Mouse (Mus musculus) heart, postnatal 0 days (tissue): Measurements from ENCODE around the gene Fbxw11. TPM values are rescaled to one million over a fixed set of nuclear protein-coding genes. Genes with fewer than 3 reads are reported as not detected.
A peak's percentile ranks its signal among the peaks of the same experiment; 100 is the strongest.

Source experiments
- ATAC-seq: fragments of 200-750 bp; cut with Nextera tagmentation; 2 replicates; pipeline ENCODE4 v1.8.0; 2017; ENCODE audit warnings: low read depth, moderate number of reproducible peaks, moderate library complexity; ENCODE audit not compliant: insufficient read depth
- DNase-seq: peaks from one replicate; pipeline ENCODE4 v3.0.0-alpha.2; 2016; ENCODE audit warnings: low spot score
- H3K27ac ChIP-seq: fragments of 300-500 bp; sonication (generic); 2 replicates; pipeline ENCODE4 v1.5.1; 2014; ENCODE audit warnings: low read depth, mild to moderate bottlenecking
- H3K27me3 ChIP-seq: fragments of 300-500 bp; sonication (generic); 2 replicates; pipeline ENCODE4 v1.6.1; 2014; ENCODE audit warnings: low read length, mixed read lengths; ENCODE audit not compliant: control insufficient read depth, insufficient read depth
- H3K36me3 ChIP-seq: fragments of 300-500 bp; sonication (generic); replicated peaks from 2 replicates; pipeline ENCODE4 v1.6.1; 2014; ENCODE audit warnings: low read length, mixed read lengths; ENCODE audit not compliant: control insufficient read depth, insufficient read depth
- H3K4me1 ChIP-seq: fragments of 300-500 bp; sonication (generic); 2 replicates; pipeline ENCODE4 v1.6.1; 2014; ENCODE audit warnings: antibody characterized with exemption; ENCODE audit not compliant: control insufficient read depth, insufficient read depth
- H3K4me2 ChIP-seq: fragments of 300-500 bp; sonication (generic); 2 replicates; pipeline ENCODE4 v1.6.1; 2014; ENCODE audit warnings: low read depth, mild to moderate bottlenecking, low read length, moderate library complexity
- H3K4me3 ChIP-seq: fragments of 300-500 bp; sonication (generic); 2 replicates; pipeline ENCODE4 v1.5.1; 2014; ENCODE audit warnings: low read depth, low read length
- H3K9ac ChIP-seq: fragments of 300-500 bp; sonication (generic); replicated peaks from 2 replicates; pipeline ENCODE4 v1.6.1; 2014; ENCODE audit warnings: low read depth, low read length, mixed read lengths
- H3K9me3 ChIP-seq: fragments of 300-500 bp; sonication (generic); replicated peaks from 2 replicates; pipeline ENCODE4 v1.6.1; 2016; ENCODE audit warnings: low read length; ENCODE audit not compliant: control insufficient read depth
- CTCF ChIP-seq: IDR thresholded peaks from 2 replicates; pipeline ENCODE4 v1.5.1; 2016; ENCODE audit warnings: antibody characterized with exemption, control low read depth, low read depth
- EP300 ChIP-seq: IDR thresholded peaks from 2 replicates; pipeline ENCODE4 v1.6.1; 2016; ENCODE audit warnings: antibody characterized with exemption, low read depth
- WGBS: fragments of 180-500 bp; shearing (Covaris S2); extraction: QIAGEN DNeasy Blood & Tissue Kit; methylation state at CpG from one replicate; pipeline ENCODE4 v1.1.7; 2014; 5-methylcytosine and 5-hydroxymethylcytosine counted together
- polyA plus RNA-seq: library from polyadenylated mRNA; unstranded; fragments of >200 nt; fragmentation: Nextera tagmentation; extraction: Ambion mirVana; gene quantifications from 2 replicates; pipeline ENCODE4 v1.2.1, GENCODE M21; 2015
- total RNA-seq: library from RNA; depleted of rRNA; stranded (reverse); fragments of >200 nt; gene quantifications from 2 replicates; pipeline ENCODE4 v1.2.3, GENCODE M21; 2014; ENCODE audit warnings: low replicate concordance

The Fbxw11 gene
- total and polyA plus RNA-seq, 2 experiments from 2014 or later: 45.9 to 58.3 TPM

GRCm38 (mm10) chr11:32767496-32768230, 125.1 kb downstream of the Fbxw11 start:
- H3K9ac ChIP-seq: no peak overlapping the region
- no peak overlapping the region for H3K27ac ChIP-seq
- no peaks in the 10 kb centered on the region for H3K4me1 ChIP-seq
- no peak for DNase-seq
- ATAC-seq: no peak
- 59% methylated on average over 18 of the region's 18 CpGs for WGBS
- TF ChIP-seq CTCF: no peak
- TF ChIP-seq EP300: no peak
- no peak overlapping the region for H3K4me3 ChIP-seq
- H3K36me3 ChIP-seq: no peaks in the 10 kb centered on the region
- H3K9me3 ChIP-seq: no peaks in the 10 kb centered on the region
- no peaks in the 10 kb centered on the region for H3K27me3 ChIP-seq
- no peak overlapping the region for H3K4me2 ChIP-seq

- TF ChIP-seq CTCF: no peak
- no peak for TF ChIP-seq EP300
- no peaks in the 10 kb centered on the region for H3K4me1 ChIP-seq
- 74% methylated on average over 12 of the region's 12 CpGs for WGBS
Observed at GRCm38 (mm10) chr11:32768642-32769343, 126.3 kb downstream of the Fbxw11 start.

GRCm38 (mm10) chr11:32780747-32781536, 138.4 kb downstream of the Fbxw11 start:
- Histone ChIP-seq H3K27me3 (no peaks in the 10 kb centered on the region), H3K36me3 (no peaks in the 10 kb centered on the region), H3K4me3 (no peak overlapping the region), H3K9ac (no peak overlapping the region), H3K4me2 (no peak overlapping the region), H3K4me1 (0 out of 2 replicates have a peak, but pooled peaks cover 15% of the 10 kb centered on the region), H3K9me3 (0 out of 2 replicates have a peak, but pooled peaks cover 3% of the 10 kb centered on the region), H3K27ac (no peak overlapping the region)
- DNase-seq (no peak), ATAC-seq (0 out of 2 replicates have a peak, but pooled peaks have one; percentile 28)
- WGBS: 39% methylated on average over 11 of the region's 11 CpGs
- no peak for TF ChIP-seq EP300
- TF ChIP-seq CTCF: no peak

More at GRCm38 (mm10) chr11:32768642-32769343, 126.3 kb downstream of the Fbxw11 start:
- DNase-seq: no peak
- Histone ChIP-seq H3K36me3 (no peaks in the 10 kb centered on the region), H3K9ac (no peak overlapping the region), H3K27me3 (no peaks in the 10 kb centered on the region), H3K4me2 (no peak overlapping the region), H3K27ac (no peak overlapping the region), H3K9me3 (no peaks in the 10 kb centered on the region), H3K4me3 (no peak overlapping the region)
- no peak for ATAC-seq

- H3K27me3 ChIP-seq: no peaks in the 10 kb centered on the region
- 41% methylated on average over 2 of the region's 2 CpGs for WGBS
- no peak overlapping the region for H3K9ac ChIP-seq
- 0 out of 2 replicates have a peak, but pooled peaks cover 15% of the 10 kb centered on the region for H3K4me1 ChIP-seq
- TF ChIP-seq CTCF (no peak), EP300 (no peak)
- no peaks in the 10 kb centered on the region for H3K9me3 ChIP-seq
- H3K4me2 ChIP-seq: no peak overlapping the region
- no peak for DNase-seq
- no peaks in the 10 kb centered on the region for H3K36me3 ChIP-seq
- H3K4me3 ChIP-seq: no peak overlapping the region
- ATAC-seq: no peak
- H3K27ac ChIP-seq: no peak overlapping the region
Observed at GRCm38 (mm10) chr11:32781633-32782404, 139.3 kb downstream of the Fbxw11 start.

- H3K4me1 ChIP-seq: 0 out of 2 replicates have a peak, but pooled peaks cover 15% of the 10 kb centered on the region
- WGBS: 23% methylated on average over 3 of the region's 3 CpGs
- H3K27me3 ChIP-seq: no peaks in the 10 kb centered on the region
- DNase-seq: no peak
- no peak overlapping the region for H3K9ac ChIP-seq
- H3K9me3 ChIP-seq: no peaks in the 10 kb centered on the region
- TF ChIP-seq CTCF (no peak), EP300 (no peak)
- no peaks in the 10 kb centered on the region for H3K36me3 ChIP-seq
- peak; percentile 56 for ATAC-seq
- no peak overlapping the region for H3K27ac ChIP-seq
- H3K4me3 ChIP-seq: no peak overlapping the region
- H3K4me2 ChIP-seq: no peak overlapping the region
Observed at GRCm38 (mm10) chr11:32782724-32783123, 140.2 kb downstream of the Fbxw11 start.
